Mouse (Mus musculus) spleen, adult 18-20 months (tissue): ENCODE measurements around the gene Casq1.

Experiments
- DNase-seq, 2 experiments: peaks; one replicate each; pipeline ENCODE4 v3.0.0; 2022; ENCODE audit warnings: mixed read lengths in 2 of 2

Casq1 gene

DNA sequence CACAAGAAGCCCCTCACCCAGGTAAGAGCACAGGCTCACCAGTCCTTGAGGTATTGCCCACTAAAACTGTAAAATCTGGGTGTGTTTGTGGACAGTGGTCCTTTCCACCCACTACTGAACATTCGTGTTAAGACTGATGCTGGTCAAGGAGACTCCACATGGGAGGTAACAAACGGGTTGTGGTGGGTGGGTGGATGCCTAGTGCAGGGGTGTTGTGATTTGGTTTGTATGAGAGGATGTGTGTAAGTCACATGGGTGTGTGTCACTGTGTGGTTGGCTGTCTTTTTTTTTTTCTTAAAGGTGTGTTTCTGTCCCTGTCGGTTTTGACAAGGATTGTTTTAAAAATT is 14.0 kb downstream of the Casq1 start:
- no peak for DNase-seq

DNA sequence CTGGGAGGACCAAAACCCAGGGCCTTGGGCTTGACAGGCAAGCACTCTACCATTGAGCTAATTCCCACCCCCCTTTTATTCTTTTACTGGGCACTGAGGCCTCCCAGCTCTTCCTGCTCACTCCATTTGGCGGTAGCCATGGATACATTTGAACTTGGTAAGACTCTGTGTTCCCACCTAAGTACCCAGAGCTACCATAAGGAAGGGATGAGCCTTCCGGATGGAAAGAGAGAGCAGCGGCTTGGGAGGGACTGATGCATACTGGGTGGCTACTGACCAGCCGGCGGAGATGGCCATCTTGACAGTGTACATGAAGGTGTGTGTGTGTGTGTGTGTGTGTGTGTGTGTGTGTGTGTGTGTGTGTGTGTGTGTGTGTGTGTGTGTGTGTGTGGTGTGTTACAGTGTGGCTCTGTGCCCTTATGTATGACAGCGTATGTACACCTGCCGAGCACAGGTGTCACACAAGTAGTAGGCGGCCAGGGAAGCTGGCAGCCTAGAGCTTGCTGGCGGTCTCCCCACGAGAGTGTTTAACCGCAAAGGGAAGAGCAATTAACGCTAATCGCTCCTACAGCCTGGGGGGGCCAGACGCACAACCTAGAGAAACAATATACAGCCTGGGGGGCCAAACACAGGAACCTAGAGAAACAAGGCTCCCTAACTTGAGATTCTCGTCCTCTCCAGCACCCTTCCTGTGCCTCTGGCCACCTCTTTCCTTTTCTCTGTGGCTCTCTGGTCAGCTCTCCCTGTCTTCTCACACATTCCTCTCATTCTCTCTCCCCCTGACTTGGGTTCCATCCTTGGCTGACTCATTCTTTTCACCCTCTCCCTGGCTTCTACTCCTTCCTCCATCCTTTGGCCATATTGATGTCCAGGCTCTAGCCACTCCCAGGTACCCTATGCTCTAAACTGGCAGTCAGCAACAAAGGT is 14.6 kb downstream of the Casq1 start:
- DNase-seq: no peak

DNA sequence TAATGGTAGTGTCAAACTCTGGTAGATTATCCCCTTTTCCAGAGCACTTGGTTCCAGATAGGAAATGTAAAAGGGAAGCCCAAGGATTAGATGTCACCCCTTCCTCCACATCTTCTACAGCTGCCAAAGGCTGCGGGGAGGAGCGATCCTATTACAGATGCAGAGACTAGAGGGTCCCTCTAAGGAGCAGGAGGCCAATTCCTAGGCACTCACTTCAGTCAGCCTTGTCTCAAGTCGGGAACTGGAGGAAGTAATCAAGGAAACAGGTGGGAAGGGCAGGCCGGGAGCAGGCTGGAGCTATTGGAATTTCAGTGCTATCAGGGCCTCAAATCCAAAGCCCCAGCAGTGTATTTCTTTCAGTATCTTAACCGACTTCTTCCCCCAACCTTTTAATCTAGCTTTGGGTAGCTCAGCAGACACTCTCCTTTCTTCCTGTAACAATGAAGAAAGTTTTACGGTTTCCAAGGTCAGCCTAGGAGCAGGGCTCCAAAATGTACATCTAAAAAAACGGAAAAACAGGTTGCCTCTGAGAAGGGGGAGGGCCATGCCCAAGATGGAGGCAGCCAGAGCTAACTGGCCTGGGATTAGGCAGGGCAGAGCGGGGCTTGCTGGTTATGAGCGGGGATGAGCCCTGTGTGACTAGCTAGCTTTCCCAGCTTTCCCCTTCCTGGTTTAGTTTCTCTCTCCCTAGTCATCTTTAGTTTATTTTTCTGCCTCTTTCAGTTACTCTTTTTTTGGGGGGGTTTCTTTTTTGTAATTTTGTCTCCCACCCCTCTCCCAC is 15.4 kb downstream of the Casq1 start:
- no peak for DNase-seq

DNA sequence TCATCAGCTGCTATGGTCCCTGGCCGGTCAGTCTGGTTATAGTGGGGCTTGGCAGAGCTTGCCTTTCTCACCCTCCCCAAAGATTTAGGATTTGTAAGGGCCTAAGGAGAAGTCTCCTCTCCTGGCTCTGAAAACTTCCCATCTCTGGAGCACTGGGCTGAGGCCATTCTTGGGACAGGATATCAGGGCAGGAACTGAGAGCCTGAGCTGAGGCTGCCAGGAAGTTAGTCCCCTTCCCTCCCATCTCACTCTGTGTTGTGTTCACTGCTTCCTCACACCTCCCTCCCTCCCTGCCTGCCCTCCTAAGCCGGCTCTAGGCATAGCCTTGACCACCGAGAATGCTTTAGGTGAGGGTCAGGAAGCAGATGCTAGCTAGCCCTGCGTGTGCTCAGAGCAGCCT is 16.1 kb downstream of the Casq1 start:
- no peak for DNase-seq

DNA sequence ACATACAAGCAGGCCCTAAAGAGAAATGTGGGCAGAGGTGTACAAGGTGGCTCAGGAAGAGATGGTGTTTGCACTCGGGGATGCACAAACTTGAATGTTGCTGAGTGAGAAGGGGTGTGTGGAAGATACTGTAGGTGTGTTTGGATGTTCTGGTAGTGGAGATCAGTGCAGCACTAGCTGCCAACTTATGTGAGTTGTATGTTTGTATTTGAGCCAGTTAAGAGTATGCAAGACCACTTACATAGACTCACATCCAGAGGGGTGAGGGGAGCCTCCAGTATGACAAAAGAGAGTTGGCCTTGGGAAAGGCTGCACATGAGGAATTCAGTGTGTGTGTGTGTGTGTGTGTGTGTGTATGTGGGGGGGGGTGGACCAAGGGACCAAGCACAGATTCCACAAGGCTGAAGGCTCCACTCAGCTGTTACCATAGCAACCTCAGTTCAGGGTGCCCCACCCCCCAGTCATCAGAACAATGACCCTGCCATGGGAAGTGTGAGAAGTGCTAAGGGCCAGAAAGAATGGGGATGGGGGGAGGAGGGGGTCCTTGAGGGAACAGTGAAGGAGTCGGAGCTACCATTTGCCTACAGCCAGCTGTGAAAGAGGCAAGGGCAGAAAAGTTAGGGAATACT is 16.7 kb downstream of the Casq1 start:
- no peak for DNase-seq

GRCm38 (mm10) chr1:172201967-172202880 is 17.4 kb downstream of the Casq1 start:
- DNase-seq: no peak

DNA sequence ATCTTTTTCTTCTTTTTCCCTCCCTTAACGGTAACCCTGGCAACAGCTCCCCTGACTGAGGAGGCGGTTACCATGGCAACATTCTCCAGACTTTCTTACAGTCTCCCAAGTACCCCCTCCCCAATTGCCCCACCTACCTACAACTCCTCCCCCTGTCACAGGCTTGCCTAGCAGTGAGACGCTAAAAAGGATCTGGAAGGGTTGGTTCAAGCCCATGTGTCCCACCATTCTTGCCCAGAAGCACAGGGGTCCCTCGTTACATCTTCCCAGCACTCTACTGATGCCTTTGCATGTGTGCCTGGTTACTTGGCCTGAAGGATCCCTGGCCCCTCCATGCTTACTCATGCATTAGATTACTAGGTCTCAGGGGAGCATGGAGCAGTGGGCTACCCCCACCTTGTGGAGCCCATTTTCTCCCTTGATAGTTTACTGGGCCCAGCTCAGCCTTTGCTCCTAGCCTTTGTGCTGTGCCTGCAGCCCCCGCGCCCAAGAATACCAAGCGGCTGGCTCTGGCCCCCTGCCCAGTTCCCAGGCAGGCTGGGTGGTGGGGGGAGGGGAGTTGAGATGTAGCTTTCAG is 18.7 kb downstream of the Casq1 start:
- DNase-seq: no peak

GRCm38 (mm10) chr1:172200161-172200560 is 19.5 kb downstream of the Casq1 start:
- no peak for DNase-seq

DNA sequence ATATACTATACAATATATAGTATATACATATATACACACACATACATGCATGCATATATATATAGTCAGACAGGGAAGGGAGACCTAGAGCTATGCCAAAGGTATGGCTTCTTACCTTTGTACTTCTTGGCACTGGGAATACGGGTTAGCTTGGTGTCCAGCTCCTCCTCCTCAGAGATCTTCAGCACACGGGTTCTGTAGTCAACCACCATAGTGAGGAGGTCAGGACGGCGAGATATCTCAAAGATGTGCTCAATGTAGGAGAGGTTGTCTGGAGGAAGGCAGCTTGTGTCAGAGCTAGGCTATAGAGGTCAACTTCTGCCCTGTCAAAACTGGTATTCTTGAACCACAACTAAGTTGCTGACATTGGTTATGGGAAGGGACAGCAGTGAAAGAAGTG is 20.7 kb downstream of the Casq1 start:
- DNase-seq: no peak

GRCm38 (mm10) chr1:172198316-172198715 is 21.4 kb downstream of the Casq1 start:
- no peak for DNase-seq

GRCm38 (mm10) chr1:172197851-172198250 is 21.8 kb downstream of the Casq1 start:
- DNase-seq: no peak

DNA sequence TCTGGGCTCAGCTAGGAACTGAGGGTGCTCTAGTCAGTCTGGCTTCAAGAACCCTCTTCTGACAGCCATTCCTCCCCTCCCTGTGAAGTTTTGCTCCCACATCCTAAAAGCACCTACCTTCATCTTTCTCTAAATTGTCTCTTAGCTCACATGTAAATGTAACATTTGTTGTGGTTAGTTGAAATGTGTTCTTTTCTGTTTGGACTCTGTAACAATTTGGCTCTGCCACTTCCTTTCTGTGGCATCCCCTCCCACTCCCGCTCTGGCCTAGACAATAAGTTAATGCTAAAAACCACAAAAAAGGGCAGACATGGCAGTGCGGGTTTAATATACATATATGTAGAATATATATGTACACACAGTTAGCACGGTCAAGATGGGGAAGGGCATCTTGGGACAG is 22.5 kb downstream of the Casq1 start:
- no peak for DNase-seq

GRCm38 (mm10) chr1:172194435-172194834 is 25.2 kb downstream of the Casq1 start:
- DNase-seq: no peak

DNA sequence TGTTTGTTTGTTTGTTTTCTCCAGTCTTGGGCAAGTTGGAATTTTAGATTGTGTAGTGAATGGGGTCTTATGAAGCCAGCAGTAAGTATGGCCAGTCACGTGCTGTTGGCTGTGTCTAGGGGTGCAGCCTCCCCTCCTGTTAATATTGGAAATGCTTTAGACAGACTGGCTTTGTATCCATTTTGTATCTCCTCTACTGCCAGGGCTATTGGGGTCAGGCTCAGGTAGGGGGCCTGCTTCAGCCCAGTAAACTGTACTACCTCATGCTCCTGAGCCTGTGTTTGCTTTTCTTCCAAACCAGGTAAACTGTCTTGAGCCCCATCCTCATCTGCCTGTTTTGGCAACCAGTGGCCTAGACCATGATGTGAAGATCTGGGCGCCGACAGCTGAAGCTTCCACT is 27.5 kb downstream of the Casq1 start:
- no peak for DNase-seq

GRCm38 (mm10) chr1:172191578-172191977 is 28.1 kb downstream of the Casq1 start:
- DNase-seq: no peak

GRCm38 (mm10) chr1:172188891-172189290 is 30.8 kb downstream of the Casq1 start:
- no peak for DNase-seq

GRCm38 (mm10) chr1:172186401-172187289 is 33.0 kb downstream of the Casq1 start:
- no peak for DNase-seq

DNA sequence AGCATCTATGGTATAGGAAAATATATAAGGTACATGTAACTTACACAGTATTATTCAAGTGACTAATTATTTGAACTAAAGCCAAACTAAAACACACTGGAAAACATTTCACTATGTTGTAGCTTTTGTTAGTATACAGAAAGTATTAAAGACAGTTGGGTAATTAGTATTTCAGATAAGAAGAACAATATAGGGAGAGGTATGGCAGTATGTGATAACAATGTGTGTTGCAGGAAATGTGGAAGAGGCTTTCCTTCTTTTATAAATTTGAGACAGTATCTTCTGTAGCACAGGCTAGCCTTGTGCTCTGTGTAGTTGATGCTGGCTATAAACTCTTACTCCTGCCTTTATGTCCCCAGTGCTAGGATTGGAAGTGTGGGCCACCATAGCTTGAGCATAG is 35.8 kb downstream of the Casq1 start:
- DNase-seq: no peak

GRCm38 (mm10) chr1:172183056-172183455 is 36.6 kb downstream of the Casq1 start:
- DNase-seq: no peak

GRCm38 (mm10) chr1:172181777-172182176 is 37.9 kb downstream of the Casq1 start:
- DNase-seq: no peak

GRCm38 (mm10) chr1:172180881-172181280 is 38.8 kb downstream of the Casq1 start:
- no peak for DNase-seq
